Mouse (Mus musculus): ENCODE measurements around the gene Sox5. TPM values are rescaled to one million over a fixed set of nuclear protein-coding genes. Genes with fewer than 3 reads are reported as not detected.
A peak's percentile ranks its signal among the peaks of the same experiment; 100 is the strongest.

The Sox5 gene
- polyA plus RNA-seq, 2 experiments: 1.6 to 1.7 TPM

DNA sequence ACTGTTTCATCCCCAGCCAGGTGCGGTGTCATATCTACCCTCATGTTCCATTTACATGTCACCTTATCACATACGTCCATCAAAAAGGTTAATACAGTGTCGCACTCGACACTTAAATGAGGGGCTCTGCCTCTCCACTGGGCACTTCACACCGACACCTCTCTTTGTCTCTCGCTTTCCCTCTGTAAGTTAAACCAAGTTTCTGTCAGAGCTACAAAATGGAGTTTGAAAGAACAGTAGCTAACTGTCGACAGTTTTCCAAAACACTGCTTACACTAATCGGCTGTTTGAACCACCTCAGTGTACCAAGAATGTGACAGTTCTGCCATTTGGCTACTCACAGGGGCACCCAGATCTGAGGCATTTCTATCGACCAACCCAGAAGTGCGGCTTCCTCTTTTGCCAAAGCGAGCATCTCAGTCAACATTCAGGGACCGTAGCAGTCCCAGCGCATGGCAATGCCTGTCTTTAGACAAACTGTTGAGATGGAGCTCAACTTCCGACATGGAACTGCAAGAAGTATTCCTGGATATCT lies 724.6 kb downstream of the Sox5 start:
- Histone ChIP-seq H3K27me3 (ENCODE audit: control insufficient read depth, insufficient read depth, low read length) (no peaks in the 10 kb centered on the region), H3K4me1 (replicated peaks; ENCODE audit: control insufficient read depth in 2 of 2, insufficient read depth in 2 of 2, low read length in 1 of 2) (peaks cover 0 to 5% of the 10 kb centered on the region in 2 experiments; a peak in 1 of 4 replicates), H3K9me3 (ENCODE audit: control insufficient read depth, low read length) (no peaks in the 10 kb centered on the region), H3K36me3 (replicated peaks; ENCODE audit: control insufficient read depth, insufficient read depth, low read depth) (no peaks in the 10 kb centered on the region), H3K27ac (no peak overlapping the region), H3K9ac (replicated peaks) (no peak overlapping the region), H3K4me3 (ENCODE audit: insufficient read depth in 1 of 2, low read depth in 2 of 2, low read length in 2 of 2) (no peak overlapping the region), H3K4me2 (ENCODE audit: low read depth) (no peak overlapping the region)
- DNase-seq (ENCODE audit: low read depth in 3 of 3, low spot score in 3 of 3) (no peak), ATAC-seq (ENCODE audit: insufficient read depth) (no peak)
- TF ChIP-seq EP300 (IDR thresholded peaks at IDR 0.05; ENCODE audit: low read depth) (no peak), CTCF (IDR thresholded peaks at IDR 0.05; ENCODE audit: low read depth) (no peak)
- 67% methylated on average over 14 of the region's 14 CpGs for WGBS (ENCODE audit: insufficient replicate concordance)

DNA sequence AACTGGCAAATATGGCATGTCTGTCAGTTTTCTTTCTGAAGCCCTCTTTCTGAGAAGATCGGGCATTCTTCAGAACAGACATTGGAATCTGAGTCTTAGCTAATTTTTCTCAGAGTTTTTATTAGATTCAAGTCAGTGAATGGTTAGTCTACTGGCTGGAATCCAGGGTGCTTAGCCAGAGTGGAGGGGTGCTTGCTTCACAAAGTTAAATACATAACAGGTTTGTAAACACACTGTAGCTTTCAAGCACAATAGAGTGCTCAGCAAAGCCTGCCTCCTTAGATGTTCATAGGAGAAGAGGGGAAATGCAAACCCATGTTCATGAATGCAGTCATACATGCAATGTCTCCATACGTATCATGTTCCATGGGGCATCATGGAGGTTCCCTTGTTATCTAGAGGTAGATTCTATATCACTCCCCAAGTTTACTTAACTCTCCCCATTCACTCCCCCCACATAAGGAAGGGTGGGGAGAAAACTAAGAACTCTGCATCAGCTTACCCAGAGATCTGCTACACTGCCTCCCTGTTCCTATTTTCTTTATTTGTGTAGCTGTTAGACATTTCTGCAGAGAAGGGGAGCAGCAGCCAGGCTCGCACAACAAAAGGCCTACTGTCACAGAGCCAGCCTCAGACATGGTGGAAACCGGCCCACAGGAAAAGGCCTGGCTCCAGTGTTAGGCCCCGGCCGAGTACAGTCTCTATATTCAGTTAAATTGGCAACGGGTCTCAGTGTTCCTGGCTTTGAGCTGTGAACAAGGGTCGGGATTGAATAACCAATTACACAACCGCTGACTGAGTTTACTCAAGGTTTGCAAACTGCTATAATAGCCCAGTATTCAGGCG lies 725.3 kb downstream of the Sox5 start:
- no peak overlapping the region for H3K4me3 ChIP-seq (ENCODE audit: insufficient read depth in 1 of 2, low read depth in 2 of 2, low read length in 2 of 2)
- TF ChIP-seq EP300 (IDR thresholded peaks at IDR 0.05; ENCODE audit: low read depth) (no peak), CTCF (IDR thresholded peaks at IDR 0.05; ENCODE audit: low read depth) (no peak)
- no peaks in the 10 kb centered on the region for H3K9me3 ChIP-seq (ENCODE audit: control insufficient read depth, low read length)
- H3K4me1 ChIP-seq (replicated peaks; ENCODE audit: control insufficient read depth in 2 of 2, insufficient read depth in 2 of 2, low read length in 1 of 2): peaks cover 0 to 5% of the 10 kb centered on the region in 2 experiments; a peak in 1 of 4 replicates
- ATAC-seq (ENCODE audit: insufficient read depth) (peak; percentile 48; the same call in 1 of the 2 replicates), DNase-seq (ENCODE audit: low read depth in 3 of 3, low spot score in 3 of 3) (peak in 2 of 3 experiments; percentile 17 to 25)
- H3K27me3 ChIP-seq (ENCODE audit: control insufficient read depth, insufficient read depth, low read length): no peaks in the 10 kb centered on the region
- H3K4me2 ChIP-seq (ENCODE audit: low read depth): no peak overlapping the region
- no peaks in the 10 kb centered on the region for H3K36me3 ChIP-seq (replicated peaks; ENCODE audit: control insufficient read depth, insufficient read depth, low read depth)
- no peak overlapping the region for H3K9ac ChIP-seq (replicated peaks)
- WGBS (ENCODE audit: insufficient replicate concordance): 65% methylated on average over 10 of the region's 10 CpGs
- no peak overlapping the region for H3K27ac ChIP-seq

DNA sequence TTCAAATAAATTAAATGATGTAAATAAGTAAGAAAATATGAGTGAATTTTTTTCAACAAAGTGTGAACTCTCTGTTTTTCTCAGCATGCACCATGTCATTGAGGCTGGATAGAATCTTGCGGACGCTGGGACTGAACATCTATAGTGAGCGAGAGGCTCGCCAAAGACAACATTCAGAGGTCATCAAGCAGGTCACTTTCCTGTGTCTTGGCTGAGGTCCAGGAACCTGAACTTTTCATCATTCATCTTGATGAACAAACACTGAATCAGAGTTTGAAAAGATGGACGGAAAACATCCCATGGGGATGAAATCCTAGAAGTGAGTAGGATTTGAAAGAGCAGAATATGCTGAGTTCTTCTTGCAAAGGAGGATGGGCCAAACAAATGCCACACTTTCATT lies 729.3 kb downstream of the Sox5 start:
- peaks cover 0 to 5% of the 10 kb centered on the region in 2 experiments; a peak in 1 of 4 replicates for H3K4me1 ChIP-seq (replicated peaks; ENCODE audit: control insufficient read depth in 2 of 2, insufficient read depth in 2 of 2, low read length in 1 of 2)
- no peak overlapping the region for H3K4me3 ChIP-seq (ENCODE audit: insufficient read depth in 1 of 2, low read depth in 2 of 2, low read length in 2 of 2)
- no peak overlapping the region for H3K4me2 ChIP-seq (ENCODE audit: low read depth)
- no peaks in the 10 kb centered on the region for H3K36me3 ChIP-seq (replicated peaks; ENCODE audit: control insufficient read depth, insufficient read depth, low read depth)
- H3K27me3 ChIP-seq (ENCODE audit: control insufficient read depth, insufficient read depth, low read length): no peaks in the 10 kb centered on the region
- no peak for ATAC-seq (ENCODE audit: insufficient read depth)
- no peak overlapping the region for H3K27ac ChIP-seq
- H3K9me3 ChIP-seq (ENCODE audit: control insufficient read depth, low read length): no peaks in the 10 kb centered on the region
- no peak overlapping the region for H3K9ac ChIP-seq (replicated peaks)
- peak in 1 of 3 experiments; percentile 7 for DNase-seq (ENCODE audit: low read depth in 3 of 3, low spot score in 3 of 3)
- WGBS (ENCODE audit: insufficient replicate concordance): 67% methylated on average over 5 of the region's 5 CpGs
- no peak for TF ChIP-seq CTCF (IDR thresholded peaks at IDR 0.05; ENCODE audit: low read depth)
- TF ChIP-seq EP300 (IDR thresholded peaks at IDR 0.05; ENCODE audit: low read depth): no peak

DNA sequence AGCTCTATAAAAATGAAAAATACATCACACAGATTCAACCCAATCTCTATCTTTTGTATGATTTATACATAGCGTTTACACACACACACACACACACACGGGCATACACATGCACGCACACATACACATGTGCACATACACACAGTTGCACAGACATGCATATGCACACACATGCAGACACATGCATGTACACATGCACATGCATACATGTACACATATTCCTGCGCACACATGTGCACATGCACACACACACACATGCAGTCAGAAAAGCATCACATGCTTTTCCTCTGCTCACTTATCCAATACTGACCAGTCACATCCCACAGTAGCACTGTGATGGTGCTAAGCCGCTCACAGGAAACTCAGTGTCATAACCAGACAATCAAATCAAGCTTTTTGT lies 730.5 kb downstream of the Sox5 start:
- Histone ChIP-seq H3K27ac (no peak overlapping the region), H3K9ac (replicated peaks) (no peak overlapping the region), H3K27me3 (ENCODE audit: control insufficient read depth, insufficient read depth, low read length) (no peaks in the 10 kb centered on the region), H3K4me2 (ENCODE audit: low read depth) (no peak overlapping the region), H3K36me3 (replicated peaks; ENCODE audit: control insufficient read depth, insufficient read depth, low read depth) (no peaks in the 10 kb centered on the region), H3K4me1 (replicated peaks; ENCODE audit: control insufficient read depth in 2 of 2, insufficient read depth in 2 of 2, low read length in 1 of 2) (peaks cover 0 to 4% of the 10 kb centered on the region in 2 experiments; a peak in 1 of 4 replicates), H3K4me3 (ENCODE audit: insufficient read depth in 1 of 2, low read depth in 2 of 2, low read length in 2 of 2) (no peak overlapping the region), H3K9me3 (ENCODE audit: control insufficient read depth, low read length) (no peaks in the 10 kb centered on the region)
- WGBS (ENCODE audit: insufficient replicate concordance): 69% methylated on average over 5 of the region's 5 CpGs
- ATAC-seq (ENCODE audit: insufficient read depth) (no peak), DNase-seq (ENCODE audit: low read depth in 3 of 3, low spot score in 3 of 3) (no peak)
- TF ChIP-seq CTCF (IDR thresholded peaks at IDR 0.05; ENCODE audit: low read depth): no peak
- no peak for TF ChIP-seq EP300 (IDR thresholded peaks at IDR 0.05; ENCODE audit: low read depth)

DNA sequence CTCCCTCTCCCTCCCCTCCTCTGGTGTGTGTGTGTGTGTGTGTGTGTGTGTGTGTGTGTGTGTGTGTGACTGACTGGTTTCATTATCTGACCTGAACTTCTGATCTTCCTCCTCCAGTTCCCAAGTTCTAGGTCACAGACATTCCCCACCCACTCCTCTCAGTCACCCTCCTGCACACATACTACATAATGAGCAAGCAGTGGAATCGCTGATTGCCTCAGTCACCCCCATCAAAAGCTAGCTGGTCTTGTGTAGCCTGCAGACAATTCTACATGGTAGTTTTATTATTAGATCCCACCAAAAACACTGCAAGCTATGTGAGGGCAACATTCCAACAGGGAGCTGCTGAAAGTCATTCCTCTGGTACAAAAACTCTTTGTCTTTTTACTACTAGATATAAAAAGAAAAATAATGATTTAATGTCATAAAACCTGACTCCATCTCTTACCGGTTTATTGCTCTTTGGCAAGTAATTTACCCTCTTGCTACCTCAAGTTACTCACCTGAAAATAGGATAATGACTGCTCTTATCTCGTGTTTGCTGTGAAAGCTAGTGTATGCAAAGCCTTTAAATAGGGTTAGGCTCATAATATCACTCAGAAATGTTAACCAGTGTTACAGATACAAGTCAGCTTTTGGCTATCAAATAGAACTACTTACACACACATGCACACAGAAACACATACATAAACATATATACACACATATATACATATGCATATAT lies 733.4 kb downstream of the Sox5 start:
- whole genome bisulfite sequencing (ENCODE audit: insufficient replicate concordance): 55% methylated on average over 3 of the region's 3 CpGs
- Histone ChIP-seq H3K9ac (replicated peaks) (no peak overlapping the region), H3K36me3 (replicated peaks; ENCODE audit: control insufficient read depth, insufficient read depth, low read depth) (no peaks in the 10 kb centered on the region), H3K4me3 (ENCODE audit: insufficient read depth in 1 of 2, low read depth in 2 of 2, low read length in 2 of 2) (no peak overlapping the region), H3K27me3 (ENCODE audit: control insufficient read depth, insufficient read depth, low read length) (no peaks in the 10 kb centered on the region), H3K4me2 (ENCODE audit: low read depth) (no peak overlapping the region), H3K27ac (no peak overlapping the region), H3K4me1 (replicated peaks; ENCODE audit: control insufficient read depth in 2 of 2, insufficient read depth in 2 of 2, low read length in 1 of 2) (peaks cover 0 to 1% of the 10 kb centered on the region in 2 experiments; a peak in 1 of 4 replicates), H3K9me3 (ENCODE audit: control insufficient read depth, low read length) (no peaks in the 10 kb centered on the region)
- DNase-seq (ENCODE audit: low read depth in 3 of 3, low spot score in 3 of 3) (no peak), ATAC-seq (ENCODE audit: insufficient read depth) (no peak)
- TF ChIP-seq CTCF (IDR thresholded peaks at IDR 0.05; ENCODE audit: low read depth): no peak
- no peak for TF ChIP-seq EP300 (IDR thresholded peaks at IDR 0.05; ENCODE audit: low read depth)

All from liver, embryonic 14.5 days (tissue).